Mouse (Mus musculus) heart, embryonic 11.5 days (tissue): ENCODE results near the gene Cdk14. TPM values are rescaled to one million over a fixed set of nuclear protein-coding genes. Genes with fewer than 3 reads are reported as not detected.

ENCODE experiments used
- ATAC-seq: fragments of 200-750 bp; cut with Nextera tagmentation; replicated peaks from 2 replicates; pipeline ENCODE4 v1.8.0; 2017; ENCODE audit warnings: moderate library complexity; ENCODE audit not compliant: insufficient number of reproducible peaks, low FRiP score, low TSS enrichment
- H3K27ac ChIP-seq: fragments of 300-500 bp; sonication (generic); 2 replicates; pipeline ENCODE4 v1.5.1; 2014; ENCODE audit warnings: mild to moderate bottlenecking, low read depth, low read length
- H3K27me3 ChIP-seq: fragments of 300-500 bp; sonication (generic); 2 replicates; pipeline ENCODE4 v1.6.1; 2014; ENCODE audit warnings: mild to moderate bottlenecking, low read length, mixed read lengths; ENCODE audit not compliant: control insufficient read depth, insufficient read depth
- H3K36me3 ChIP-seq: fragments of 300-500 bp; sonication (generic); 2 replicates; pipeline ENCODE4 v1.6.1; 2014; ENCODE audit warnings: mild to moderate bottlenecking, low read length, moderate library complexity, mixed read lengths; ENCODE audit not compliant: control insufficient read depth, insufficient read depth
- H3K4me1 ChIP-seq: fragments of 300-500 bp; sonication (generic); 2 replicates; pipeline ENCODE4 v1.6.1; 2014; ENCODE audit warnings: low read length; ENCODE audit not compliant: control insufficient read depth, insufficient read depth
- H3K4me2 ChIP-seq: fragments of 300-500 bp; sonication (generic); 2 replicates; pipeline ENCODE4 v1.6.1; 2014; ENCODE audit warnings: mild to moderate bottlenecking, moderate library complexity
- H3K4me3 ChIP-seq: fragments of 300-500 bp; sonication (generic); 2 replicates; pipeline ENCODE4 v1.5.1; 2014; ENCODE audit warnings: low read depth, low read length
- H3K9ac ChIP-seq: fragments of 300-500 bp; sonication (generic); 2 replicates; pipeline ENCODE4 v1.6.1; 2014; ENCODE audit warnings: mild to moderate bottlenecking, low read depth, low read length, moderate library complexity
- H3K9me3 ChIP-seq: fragments of 300-500 bp; sonication (generic); replicated peaks from 2 replicates; pipeline ENCODE4 v1.6.1; 2016; ENCODE audit warnings: low read length; ENCODE audit not compliant: control insufficient read depth
- WGBS: fragments of 180-500 bp; shearing (Covaris S2); extraction: QIAGEN DNeasy Blood & Tissue Kit; methylation state at CpG from one replicate; pipeline ENCODE4 v1.1.7; 2014; ENCODE audit not compliant: insufficient replicate concordance; 5-methylcytosine and 5-hydroxymethylcytosine counted together
- polyA plus RNA-seq: library from polyadenylated mRNA; unstranded; fragments of >200 nt; fragmentation: Nextera tagmentation; extraction: Ambion mirVana; gene quantifications from 2 replicates; pipeline ENCODE4 v1.2.1, GENCODE M21; 2014

Gene Cdk14
- polyA plus RNA-seq, 1 experiment from 2014 or later: 20.1 TPM

GRCm38 (mm10) chr5:4786816-4787215, 633.3 kb downstream of the Cdk14 start:
- no peaks in the 10 kb centered on the region for H3K9me3 ChIP-seq
- no peaks in the 10 kb centered on the region for H3K4me1 ChIP-seq
- H3K36me3 ChIP-seq: no peaks in the 10 kb centered on the region
- H3K27me3 ChIP-seq: no peaks in the 10 kb centered on the region
- no peak overlapping the region for H3K4me2 ChIP-seq
- WGBS: 60% methylated on average over 3 of the region's 3 CpGs
- H3K27ac ChIP-seq: no peak overlapping the region
- H3K4me3 ChIP-seq: no peak overlapping the region
- H3K9ac ChIP-seq: no peak overlapping the region
- ATAC-seq: no peak

GRCm38 (mm10) chr5:4778274-4778673, 641.8 kb downstream of the Cdk14 start:
- Histone ChIP-seq H3K27me3 (no peaks in the 10 kb centered on the region), H3K36me3 (no peaks in the 10 kb centered on the region), H3K4me3 (no peak overlapping the region), H3K9me3 (no peaks in the 10 kb centered on the region), H3K4me1 (no peaks in the 10 kb centered on the region), H3K4me2 (no peak overlapping the region), H3K9ac (no peak overlapping the region), H3K27ac (no peak overlapping the region)
- WGBS: 79% methylated on average over 3 of the region's 3 CpGs
- no peak for ATAC-seq

GRCm38 (mm10) chr5:4776495-4776894, 643.6 kb downstream of the Cdk14 start:
- H3K36me3 ChIP-seq: no peaks in the 10 kb centered on the region
- no peaks in the 10 kb centered on the region for H3K27me3 ChIP-seq
- no peak overlapping the region for H3K4me2 ChIP-seq
- H3K9ac ChIP-seq: no peak overlapping the region
- 67% methylated on average over 2 of the region's 2 CpGs for WGBS
- H3K9me3 ChIP-seq: no peaks in the 10 kb centered on the region
- no peaks in the 10 kb centered on the region for H3K4me1 ChIP-seq
- H3K4me3 ChIP-seq: no peak overlapping the region
- ATAC-seq: no peak
- no peak overlapping the region for H3K27ac ChIP-seq

- Histone ChIP-seq H3K27me3 (no peaks in the 10 kb centered on the region), H3K9ac (no peak overlapping the region), H3K9me3 (no peaks in the 10 kb centered on the region), H3K36me3 (no peaks in the 10 kb centered on the region), H3K27ac (no peak overlapping the region), H3K4me1 (no peaks in the 10 kb centered on the region), H3K4me3 (no peak overlapping the region), H3K4me2 (no peak overlapping the region)
- 64% methylated on average over 9 of the region's 9 CpGs for WGBS
- ATAC-seq: no peak
Observed at GRCm38 (mm10) chr5:4773090-4773772, 646.9 kb downstream of the Cdk14 start.

GRCm38 (mm10) chr5:4770609-4771008, 649.5 kb downstream of the Cdk14 start:
- Histone ChIP-seq H3K36me3 (no peaks in the 10 kb centered on the region), H3K4me1 (peaks cover 5% of the 10 kb centered on the region; the same call in 1 of the 2 replicates), H3K27ac (no peak overlapping the region), H3K4me3 (no peak overlapping the region), H3K27me3 (no peaks in the 10 kb centered on the region), H3K9ac (no peak overlapping the region), H3K9me3 (no peaks in the 10 kb centered on the region), H3K4me2 (no peak overlapping the region)
- WGBS: 70% methylated on average over 1 of the region's 1 CpGs
- no peak for ATAC-seq

- no peaks in the 10 kb centered on the region for H3K27me3 ChIP-seq
- H3K4me1 ChIP-seq: peaks cover 5% of the 10 kb centered on the region; the same call in 1 of the 2 replicates
- H3K27ac ChIP-seq: no peak overlapping the region
- WGBS: 20% methylated on average over 2 of the region's 2 CpGs
- H3K4me3 ChIP-seq: no peak overlapping the region
- no peaks in the 10 kb centered on the region for H3K9me3 ChIP-seq
- no peak overlapping the region for H3K4me2 ChIP-seq
- no peaks in the 10 kb centered on the region for H3K36me3 ChIP-seq
- H3K9ac ChIP-seq: no peak overlapping the region
- no peak for ATAC-seq
Observed at GRCm38 (mm10) chr5:4767896-4768295, 652.2 kb downstream of the Cdk14 start.

- Histone ChIP-seq H3K4me1 (peaks cover 5% of the 10 kb centered on the region; the same call in 1 of the 2 replicates), H3K27me3 (no peaks in the 10 kb centered on the region), H3K4me3 (no peak overlapping the region), H3K36me3 (no peaks in the 10 kb centered on the region), H3K27ac (no peak overlapping the region), H3K9ac (no peak overlapping the region), H3K4me2 (no peak overlapping the region), H3K9me3 (no peaks in the 10 kb centered on the region)
- WGBS: 54% methylated on average over 5 of the region's 5 CpGs
- no peak for ATAC-seq
Observed at GRCm38 (mm10) chr5:4766719-4767118, 653.4 kb downstream of the Cdk14 start.

- Histone ChIP-seq H3K27me3 (no peaks in the 10 kb centered on the region), H3K27ac (no peak overlapping the region), H3K4me2 (no peak overlapping the region), H3K36me3 (no peaks in the 10 kb centered on the region), H3K9me3 (no peaks in the 10 kb centered on the region), H3K4me3 (no peak overlapping the region), H3K9ac (no peak overlapping the region), H3K4me1 (peaks cover 7% of the 10 kb centered on the region)
- ATAC-seq: no peak
Observed at GRCm38 (mm10) chr5:4761891-4762290, 658.2 kb downstream of the Cdk14 start.
